Mouse (Mus musculus) kidney, adult 18-20 months (tissue): ENCODE results near the gene Cdc42bpg.

Experiments used
- DNase-seq: peaks from one replicate; pipeline ENCODE4 v3.0.0; 2021

Gene Cdc42bpg

GRCm38 (mm10) chr19:6352107-6352505, 45.9 kb downstream of the Cdc42bpg start:
- DNase-seq: no peak

- no peak for DNase-seq
Observed at GRCm38 (mm10) chr19:6354030-6354429, 47.8 kb downstream of the Cdc42bpg start.

GRCm38 (mm10) chr19:6361291-6361690, 55.0 kb downstream of the Cdc42bpg start:
- no peak for DNase-seq

GRCm38 (mm10) chr19:6363091-6363410, 56.8 kb downstream of the Cdc42bpg start:
- no peak for DNase-seq

- DNase-seq: peak; percentile 100
Observed at GRCm38 (mm10) chr19:6363411-6364240, 57.4 kb downstream of the Cdc42bpg start, which contains the start of gene Sf1. TSS of gene Sf1 (plus strand) at chr19:6363690.

- DNase-seq: peak; percentile 92
Observed at GRCm38 (mm10) chr19:6364317-6364725, 58.1 kb downstream of the Cdc42bpg start.

GRCm38 (mm10) chr19:6364842-6365241, 58.6 kb downstream of the Cdc42bpg start:
- DNase-seq: no peak

GRCm38 (mm10) chr19:6370175-6370574, 63.9 kb downstream of the Cdc42bpg start:
- no peak for DNase-seq

- DNase-seq: no peak
Observed at GRCm38 (mm10) chr19:6372433-6372832, 66.2 kb downstream of the Cdc42bpg start.

- DNase-seq: peak; percentile 82
Observed at GRCm38 (mm10) chr19:6373539-6374400, 67.5 kb downstream of the Cdc42bpg start.

- DNase-seq: no peak
Observed at GRCm38 (mm10) chr19:6374571-6374970, 68.3 kb downstream of the Cdc42bpg start.
